Mouse (Mus musculus): ENCODE measurements around the gene Gm20855. TPM values are rescaled to one million over a fixed set of nuclear protein-coding genes. Genes with fewer than 3 reads are reported as not detected.
"Not testable (repeated sequence)": the region's sequence is repeated elsewhere in the genome, so short reads cannot be mapped to it uniquely, and the experiment has no call there.

Gm20855 gene
- not detected for total RNA-seq (2021)
- long read RNA-seq, experiment 1: 0 reads
- long read RNA-seq, experiment 2: 0 reads

GRCm38 (mm10) chrY:35131733-35132132 is at the start of gene Gm20855:
Gm20855 (minus strand) TSS chrY:35131833.
- DNase-seq; intact Hi-C loops (cut with DNase I; ENCODE audit: low total_unique reads): not testable (repeated sequence)

All from gastrocnemius, postnatal 14 days (tissue).